Mouse (Mus musculus) MEL (cell line): ENCODE measurements around the gene Birc5.

ENCODE experiments used
- CTCF ChIP-seq, 3 experiments: IDR thresholded peaks in 2 of 3; conservative IDR thresholded peaks in 1 of 3; 2 replicates each; pipeline ENCODE4 v1.5.1; 2011 to 2012; ENCODE audit warnings: low read length in 3 of 3, low read depth in 2 of 3, mild to moderate bottlenecking in 2 of 3, improper control_type of control experiment in 1 of 3, inconsistent platforms in 1 of 3, mixed read lengths in 1 of 3, moderate library complexity in 1 of 3; ENCODE audit not compliant: control insufficient read depth in 1 of 3, insufficient read depth in 1 of 3, poor library complexity in 1 of 3, severe bottlenecking in 1 of 3
- E2F4 ChIP-seq: IDR thresholded peaks from 2 replicates; pipeline ENCODE4 v1.6.1; 2011; ENCODE audit warnings: low read depth, low read length, improper control_type of control experiment, borderline replicate concordance
- GATA1 ChIP-seq: IDR thresholded peaks from 2 replicates; pipeline ENCODE4 v1.6.1; 2011; ENCODE audit warnings: low read depth, low read length, improper control_type of control experiment
- NRF1 ChIP-seq: IDR thresholded peaks from 2 replicates; pipeline ENCODE4 v1.6.1; 2014; ENCODE audit warnings: low read depth, mild to moderate bottlenecking, inconsistent platforms, low read length, improper control_type of control experiment, moderate library complexity; ENCODE audit not compliant: poor library complexity, insufficient read depth, severe bottlenecking
- POLR2A ChIP-seq, 2 experiments: IDR thresholded peaks; 2 replicates each; pipeline ENCODE4 v1.6.1; 2011 to 2012; ENCODE audit warnings: low read length in 2 of 2, mild to moderate bottlenecking in 2 of 2, control low read depth in 1 of 2, improper control_type of control experiment in 1 of 2, low read depth in 1 of 2, moderate library complexity in 1 of 2; ENCODE audit not compliant: control insufficient read depth in 1 of 2, insufficient read depth in 1 of 2, poor library complexity in 1 of 2
- POLR2AphosphoS2 ChIP-seq: IDR thresholded peaks from 2 replicates; pipeline ENCODE4 v1.6.1; 2011; ENCODE audit warnings: low read length, improper control_type of control experiment

GRCm38 (mm10) chr11:117823411-117823810, 25.6 kb upstream of the Birc5 start:
- TF ChIP-seq POLR2A (IDR thresholded peaks at IDR 0.05; ENCODE audit: control insufficient read depth in 1 of 2, insufficient read depth in 1 of 2, low read depth in 1 of 2, low read length in 2 of 2, poor library complexity in 1 of 2), result no peak
- no peak for TF ChIP-seq POLR2AphosphoS2
- no peak for TF ChIP-seq CTCF (IDR thresholded peaks at IDR 0.05 in 2 of 3, conservative IDR thresholded peaks at IDR 0.05 in 1 of 3; ENCODE audit: control insufficient read depth in 1 of 3, insufficient read depth in 1 of 3, low read depth in 2 of 3, low read length in 3 of 3, poor library complexity in 1 of 3, severe bottlenecking in 1 of 3)
- no peak for TF ChIP-seq GATA1
- TF ChIP-seq E2F4, result no peak
- no peak for TF ChIP-seq NRF1
